Mouse (Mus musculus) E14TG2a.4 (cell line): ENCODE measurements around the gene Metap1d.

ENCODE experiments used
- CTCF ChIP-seq: conservative IDR thresholded peaks from 2 replicates; pipeline ENCODE4 v1.5.1; 2014; ENCODE audit warnings: low read length
- NANOG ChIP-seq: IDR thresholded peaks from 2 replicates; pipeline ENCODE4 v1.6.1; 2014; ENCODE audit warnings: borderline replicate concordance, low read length, mixed read lengths
- POU5F1 ChIP-seq: IDR thresholded peaks from 2 replicates; pipeline ENCODE4 v1.6.1; 2014; ENCODE audit warnings: low read length, borderline replicate concordance

GRCm38 (mm10) chr2:71531990-71532970 lies 79.2 kb downstream of the Metap1d start:
- no peak for TF ChIP-seq CTCF
- TF ChIP-seq NANOG: no peak
- no peak for TF ChIP-seq POU5F1
